Mouse (Mus musculus): ENCODE results near the gene St3gal5. TPM values are rescaled to one million over a fixed set of nuclear protein-coding genes. Genes with fewer than 3 reads are reported as not detected.

The St3gal5 gene
- polyA plus RNA-seq, 1 experiment from 2014 or later, result 49.0 TPM

- H3K27ac ChIP-seq (replicated peaks), result no peak overlapping the region
- H3K4me1 ChIP-seq, result no peaks in the 10 kb centered on the region
- WGBS, result 82% methylated on average over 3 of the region's 3 CpGs
Observed at GRCm38 (mm10) chr6:72177417-72177816, 80.0 kb downstream of the St3gal5 start.

GRCm38 (mm10) chr6:72179006-72179405 is 81.6 kb downstream of the St3gal5 start:
- no peaks in the 10 kb centered on the region for H3K4me1 ChIP-seq
- no peaks in the 10 kb centered on the region for H3K36me3 ChIP-seq
- no peak overlapping the region for H3K4me3 ChIP-seq
- no peaks in the 10 kb centered on the region for H3K27me3 ChIP-seq
- H3K9me3 ChIP-seq, result no peaks in the 10 kb centered on the region
- no peak overlapping the region for H3K4me2 ChIP-seq (replicated peaks)
- no peak overlapping the region for H3K27ac ChIP-seq (replicated peaks)
- no peak for ATAC-seq (replicated peaks)
- WGBS, result 83% methylated on average over 3 of the region's 3 CpGs
- no peak overlapping the region for H3K9ac ChIP-seq (replicated peaks)

More at GRCm38 (mm10) chr6:72177417-72177816, 80.0 kb downstream of the St3gal5 start:
- Histone ChIP-seq H3K9me3 (no peaks in the 10 kb centered on the region), H3K9ac (replicated peaks) (no peak overlapping the region), H3K4me3 (no peak overlapping the region), H3K36me3 (no peaks in the 10 kb centered on the region), H3K4me2 (replicated peaks) (no peak overlapping the region), H3K27me3 (no peaks in the 10 kb centered on the region)
- no peak for ATAC-seq (replicated peaks)

GRCm38 (mm10) chr6:72179562-72180502 is 82.4 kb downstream of the St3gal5 start:
- H3K4me1 ChIP-seq, result no peaks in the 10 kb centered on the region
- H3K27me3 ChIP-seq, result no peaks in the 10 kb centered on the region
- H3K27ac ChIP-seq (replicated peaks), result no peak overlapping the region
- 82% methylated on average over 12 of the region's 12 CpGs for WGBS
- no peak overlapping the region for H3K4me2 ChIP-seq (replicated peaks)
- no peak for ATAC-seq (replicated peaks)
- no peaks in the 10 kb centered on the region for H3K9me3 ChIP-seq
- H3K4me3 ChIP-seq, result no peak overlapping the region
- no peaks in the 10 kb centered on the region for H3K36me3 ChIP-seq
- H3K9ac ChIP-seq (replicated peaks), result no peak overlapping the region

- peaks cover 10% of the 10 kb centered on the region for H3K4me1 ChIP-seq
- ATAC-seq (replicated peaks), result no peak
- WGBS, result 80% methylated on average over 5 of the region's 5 CpGs
- no peak overlapping the region for H3K9ac ChIP-seq (replicated peaks)
- no peak overlapping the region for H3K4me3 ChIP-seq
- no peak overlapping the region for H3K27ac ChIP-seq (replicated peaks)
- H3K4me2 ChIP-seq (replicated peaks), result no peak overlapping the region
- 0 out of 2 replicates have a peak, but pooled peaks cover 4% of the 10 kb centered on the region for H3K27me3 ChIP-seq
- H3K36me3 ChIP-seq, result no peaks in the 10 kb centered on the region
- no peaks in the 10 kb centered on the region for H3K9me3 ChIP-seq
Observed at GRCm38 (mm10) chr6:72184576-72184975, 87.2 kb downstream of the St3gal5 start.

GRCm38 (mm10) chr6:72185893-72186490 is 88.6 kb downstream of the St3gal5 start:
- Histone ChIP-seq H3K4me3 (no peak overlapping the region), H3K36me3 (no peaks in the 10 kb centered on the region), H3K27ac (replicated peaks) (no peak overlapping the region), H3K4me2 (replicated peaks) (no peak overlapping the region), H3K9ac (replicated peaks) (no peak overlapping the region), H3K27me3 (peaks cover 4% of the 10 kb centered on the region; the same call in 1 of the 2 replicates), H3K9me3 (no peaks in the 10 kb centered on the region), H3K4me1 (peaks cover 10% of the 10 kb centered on the region)
- ATAC-seq (replicated peaks), result peak; percentile 77
- 9% methylated on average over 6 of the region's 6 CpGs for WGBS

- H3K4me1 ChIP-seq, result peaks cover 10% of the 10 kb centered on the region
- H3K36me3 ChIP-seq, result no peaks in the 10 kb centered on the region
- H3K4me2 ChIP-seq (replicated peaks), result no peak overlapping the region
- 77% methylated on average over 6 of the region's 6 CpGs for WGBS
- H3K9me3 ChIP-seq, result no peaks in the 10 kb centered on the region
- H3K4me3 ChIP-seq, result no peak overlapping the region
- H3K27me3 ChIP-seq, result peaks cover 4% of the 10 kb centered on the region; the same call in 1 of the 2 replicates
- ATAC-seq (replicated peaks), result no peak
- H3K9ac ChIP-seq (replicated peaks), result no peak overlapping the region
- H3K27ac ChIP-seq (replicated peaks), result no peak overlapping the region
Observed at GRCm38 (mm10) chr6:72186809-72187208, 89.4 kb downstream of the St3gal5 start.

- ATAC-seq (replicated peaks), result peak; percentile 23; the same call in 1 of the 2 replicates
- Histone ChIP-seq H3K27ac (replicated peaks) (no peak overlapping the region), H3K9me3 (no peaks in the 10 kb centered on the region), H3K4me2 (replicated peaks) (peak overlapping the region; percentile 46), H3K4me1 (peaks cover 10% of the 10 kb centered on the region), H3K4me3 (peak overlapping the region; percentile 24), H3K36me3 (no peaks in the 10 kb centered on the region), H3K9ac (replicated peaks) (peak overlapping the region; percentile 32; the same call in 1 of the 2 replicates), H3K27me3 (peaks cover 4% of the 10 kb centered on the region; the same call in 1 of the 2 replicates)
- WGBS, result 3% methylated on average over 29 of the region's 29 CpGs
Observed at GRCm38 (mm10) chr6:72189061-72189863, 91.9 kb downstream of the St3gal5 start.

GRCm38 (mm10) chr6:72190120-72190519 is 92.7 kb downstream of the St3gal5 start:
- ATAC-seq (replicated peaks), result no peak
- Histone ChIP-seq H3K9ac (replicated peaks) (no peak overlapping the region), H3K27ac (replicated peaks) (no peak overlapping the region), H3K4me3 (no peak overlapping the region), H3K36me3 (no peaks in the 10 kb centered on the region), H3K27me3 (peaks cover 4% of the 10 kb centered on the region; the same call in 1 of the 2 replicates), H3K4me1 (peaks cover 10% of the 10 kb centered on the region), H3K4me2 (replicated peaks) (no peak overlapping the region), H3K9me3 (no peaks in the 10 kb centered on the region)
- WGBS, result 44% methylated on average over 6 of the region's 6 CpGs

GRCm38 (mm10) chr6:72190577-72190976 is 93.2 kb downstream of the St3gal5 start:
- no peaks in the 10 kb centered on the region for H3K9me3 ChIP-seq
- no peak for ATAC-seq (replicated peaks)
- H3K27ac ChIP-seq (replicated peaks), result no peak overlapping the region
- no peak overlapping the region for H3K4me3 ChIP-seq
- H3K4me2 ChIP-seq (replicated peaks), result no peak overlapping the region
- no peaks in the 10 kb centered on the region for H3K36me3 ChIP-seq
- no peak overlapping the region for H3K9ac ChIP-seq (replicated peaks)
- peaks cover 10% of the 10 kb centered on the region for H3K4me1 ChIP-seq
- 69% methylated on average over 5 of the region's 5 CpGs for WGBS
- peaks cover 4% of the 10 kb centered on the region; the same call in 1 of the 2 replicates for H3K27me3 ChIP-seq

GRCm38 (mm10) chr6:72196660-72197059 is 99.3 kb downstream of the St3gal5 start:
- H3K9ac ChIP-seq (replicated peaks), result no peak overlapping the region
- H3K27ac ChIP-seq (replicated peaks), result no peak overlapping the region
- no peak for ATAC-seq (replicated peaks)
- H3K4me1 ChIP-seq, result peaks cover 2% of the 10 kb centered on the region; the same call in 1 of the 2 replicates
- H3K4me2 ChIP-seq (replicated peaks), result no peak overlapping the region
- 91% methylated on average over 3 of the region's 3 CpGs for WGBS
- no peaks in the 10 kb centered on the region for H3K27me3 ChIP-seq
- H3K4me3 ChIP-seq, result no peak overlapping the region
- H3K9me3 ChIP-seq, result no peaks in the 10 kb centered on the region
- no peaks in the 10 kb centered on the region for H3K36me3 ChIP-seq

- H3K27me3 ChIP-seq, result no peaks in the 10 kb centered on the region
- no peaks in the 10 kb centered on the region for H3K36me3 ChIP-seq
- H3K9ac ChIP-seq (replicated peaks), result no peak overlapping the region
- no peak overlapping the region for H3K27ac ChIP-seq (replicated peaks)
- no peak overlapping the region for H3K4me3 ChIP-seq
- peaks cover 2% of the 10 kb centered on the region; the same call in 1 of the 2 replicates for H3K4me1 ChIP-seq
- H3K4me2 ChIP-seq (replicated peaks), result no peak overlapping the region
- H3K9me3 ChIP-seq, result no peaks in the 10 kb centered on the region
- no peak for ATAC-seq (replicated peaks)
Observed at GRCm38 (mm10) chr6:72197515-72197914, 100.1 kb downstream of the St3gal5 start.
